Mouse (Mus musculus) lung, postnatal 0 days (tissue): ENCODE results near the gene Tldc1.

Experiments used
- CTCF ChIP-seq: IDR thresholded peaks from 2 replicates; pipeline ENCODE4 v1.5.1; 2016; ENCODE audit warnings: antibody characterized with exemption, mild to moderate bottlenecking
- EP300 ChIP-seq: IDR thresholded peaks from 2 replicates; pipeline ENCODE4 v1.6.1; 2016; ENCODE audit warnings: antibody characterized with exemption, mild to moderate bottlenecking, control low read depth

DNA sequence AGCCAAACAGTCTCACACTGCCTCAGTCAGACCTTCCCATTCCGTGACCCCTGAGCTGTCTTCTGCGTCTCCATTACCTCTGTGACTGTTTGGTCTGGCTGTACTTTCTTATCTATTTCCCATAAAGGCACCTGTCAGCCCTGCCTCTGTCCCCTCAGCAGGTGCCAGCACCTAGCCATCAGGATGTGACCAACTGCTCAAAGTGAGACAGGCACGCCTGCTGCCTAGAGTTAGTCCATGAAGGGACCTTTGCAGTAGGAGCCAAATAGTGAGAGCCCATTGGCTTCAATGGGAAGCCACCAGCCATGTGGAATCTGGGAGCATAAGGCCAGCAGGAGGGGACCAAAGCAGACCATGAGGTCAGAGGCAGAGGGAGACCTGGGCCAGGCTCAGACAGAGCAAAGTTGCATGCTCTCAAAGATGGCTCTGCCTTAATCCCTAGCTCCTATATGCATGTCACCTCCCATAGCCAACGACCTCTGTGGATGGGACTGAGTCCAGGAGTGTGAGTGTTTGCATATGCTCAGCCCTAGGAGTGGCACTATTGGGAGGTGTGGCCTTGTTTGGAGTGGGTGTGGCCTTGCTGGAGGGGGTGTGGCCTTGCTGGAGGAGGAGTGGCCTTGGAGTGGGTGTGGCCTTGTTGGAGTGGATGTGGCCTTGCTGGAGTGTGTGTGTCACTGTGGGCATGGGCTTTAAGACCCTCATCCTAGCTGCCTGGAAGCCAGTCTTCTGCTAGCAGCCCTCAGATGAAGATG, 3.0 kb upstream of the Tldc1 start:
- TF ChIP-seq CTCF (no peak), EP300 (no peak)
